Mouse (Mus musculus): ENCODE data around the gene Frmd4a. TPM values are rescaled to one million over a fixed set of nuclear protein-coding genes. Genes with fewer than 3 reads are reported as not detected.

Gene Frmd4a
- polyA plus RNA-seq (2015; fragmentation: Nextera tagmentation; extraction: Ambion mirVana) = 15.7 and 16.0 TPM in 2 replicates

DNA sequence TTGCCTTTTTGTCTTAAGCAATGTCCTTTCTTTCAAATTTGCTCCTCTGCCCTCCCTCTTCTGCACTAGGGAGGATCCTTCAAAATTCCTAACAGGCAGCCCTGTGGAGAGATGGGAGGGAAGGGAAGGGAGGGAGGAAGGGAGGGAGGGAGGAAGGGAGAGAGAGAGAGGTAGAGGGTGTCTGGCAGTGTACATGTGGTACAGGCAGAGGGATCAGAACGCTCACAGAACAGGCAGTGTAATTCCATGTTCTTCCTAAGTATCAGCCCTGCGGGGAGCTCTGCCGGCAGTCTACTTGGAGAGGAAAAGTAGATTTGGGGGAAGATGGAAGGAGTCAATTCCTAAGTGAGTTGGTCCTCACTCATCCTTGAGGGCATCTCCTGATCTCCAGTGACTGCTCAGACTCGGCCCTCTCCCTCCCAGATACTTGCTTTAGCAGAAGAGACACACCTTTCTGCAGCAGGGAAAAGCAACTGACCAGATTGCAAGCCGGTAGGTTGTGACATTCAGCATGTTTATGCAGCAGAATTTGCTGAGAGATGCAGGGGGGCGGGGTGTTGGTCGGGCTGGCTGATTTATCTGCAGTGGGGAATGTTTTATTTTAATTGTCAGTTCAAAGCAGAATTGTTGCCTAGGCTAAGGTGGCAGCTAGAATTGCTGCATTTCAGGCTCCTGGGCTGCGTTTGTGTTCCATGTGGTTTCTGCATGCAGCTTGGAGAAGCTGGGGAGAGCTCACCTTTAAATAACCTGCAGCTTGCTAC, at the start of gene Frmd4a:
TSS of gene Frmd4a (plus strand) at position 190 of the 761 bp plus-strand sequence.

GRCm38 (mm10) chr2:4651500-4652285, 634.2 kb downstream of the Frmd4a start, which contains the start of gene Prpf18:
Prpf18 (minus strand) TSS chr2:4652113.

All from spleen, postnatal 0 days (tissue).